4 mouse cellular contexts compared by ENCODE assay signal in the genomic region with DNA sequence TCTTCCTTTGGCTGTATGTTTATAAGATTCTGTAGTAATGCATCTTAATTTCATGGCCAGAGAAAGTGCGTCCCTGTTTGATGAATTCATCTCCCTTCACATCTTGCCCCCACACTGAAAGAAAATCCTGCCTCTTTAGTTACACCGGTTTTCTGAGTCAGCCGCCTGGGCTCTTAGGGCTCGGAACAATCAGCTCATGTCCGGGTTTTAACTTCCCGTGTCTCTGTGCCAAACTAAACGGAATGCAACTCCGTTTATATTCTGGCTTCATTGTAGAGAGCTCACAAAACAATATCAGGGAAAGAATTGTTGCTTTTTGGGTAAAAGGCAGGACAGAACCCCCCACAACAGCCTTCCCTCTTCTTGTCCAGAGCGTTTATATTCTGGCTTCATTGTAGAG.
"Had no signal": no experiment of that assay in that cellular context is flagged by ENCODE, and none has a peak within 500 bp of the region (broad histone marks: within the 10 kb centered on the region; RNA-seq: fewer than 3 reads in every experiment).

No protein-coding gene starts in this region.

- H3K27ac ChIP-seq: limb, embryonic 13.5 days; liver, embryonic 14.5 days; midbrain, embryonic 13.5 days; stomach, embryonic 15.5 days had no signal

- H3K4me1 ChIP-seq: stomach, embryonic 15.5 days had no signal

- H3K9ac ChIP-seq: limb, embryonic 13.5 days; liver, embryonic 14.5 days; midbrain, embryonic 13.5 days; stomach, embryonic 15.5 days had no signal

- H3K27me3 ChIP-seq: limb, embryonic 13.5 days; midbrain, embryonic 13.5 days; stomach, embryonic 15.5 days had no signal

- H3K4me2 ChIP-seq: limb, embryonic 13.5 days; midbrain, embryonic 13.5 days; stomach, embryonic 15.5 days had no signal

- H3K4me3 ChIP-seq: limb, embryonic 13.5 days; midbrain, embryonic 13.5 days; stomach, embryonic 15.5 days had no signal

- H3K9me3 ChIP-seq: limb, embryonic 13.5 days; midbrain, embryonic 13.5 days; stomach, embryonic 15.5 days had no signal
